Mouse (Mus musculus) E14TG2a.4 (cell line): ENCODE data around the gene Cadm1.
A peak's percentile ranks its signal among the peaks of the same experiment; 100 is the strongest.

ENCODE experiments used
- H3K27me3 ChIP-seq: 2 replicates; pipeline ENCODE4 v1.6.1; 2014; ENCODE audit warnings: low read length, control low read depth; ENCODE audit not compliant: insufficient read depth
- H3K36me3 ChIP-seq: 2 replicates; pipeline ENCODE4 v1.6.1; 2014; ENCODE audit warnings: low read length, control low read depth; ENCODE audit not compliant: insufficient read depth
- H3K4me1 ChIP-seq: replicated peaks from 2 replicates; pipeline ENCODE4 v1.6.1; 2014; ENCODE audit warnings: low read depth, low read length, control low read depth
- H3K4me3 ChIP-seq: replicated peaks from 2 replicates; pipeline ENCODE4 v1.5.1; 2014; ENCODE audit warnings: mild to moderate bottlenecking, low read length
- H3K9me3 ChIP-seq: 2 replicates; pipeline ENCODE4 v1.6.1; 2014; ENCODE audit warnings: low read length, control low read depth
- CTCF ChIP-seq: conservative IDR thresholded peaks from 2 replicates; pipeline ENCODE4 v1.5.1; 2014; ENCODE audit warnings: low read length
- NANOG ChIP-seq: IDR thresholded peaks from 2 replicates; pipeline ENCODE4 v1.6.1; 2014; ENCODE audit warnings: borderline replicate concordance, low read length, mixed read lengths
- POU5F1 ChIP-seq: IDR thresholded peaks from 2 replicates; pipeline ENCODE4 v1.6.1; 2014; ENCODE audit warnings: low read length, borderline replicate concordance

The Cadm1 gene

GRCm38 (mm10) chr9:47529602-47530450 lies at the start of gene Cadm1:
Gene Cadm1, plus strand, starts transcription at chr9:47530173.
- Histone ChIP-seq H3K27me3 (peaks cover 29% of the 10 kb centered on the region), H3K4me1 (peaks cover 32% of the 10 kb centered on the region), H3K4me3 (peak within 1 kb of the TSS; percentile 92), H3K36me3 (peaks cover under 1% of the 10 kb centered on the region; the same call in 1 of the 2 replicates), H3K9me3 (no peaks in the 10 kb centered on the region)
- TF ChIP-seq CTCF = peak; percentile 42
- no peak for TF ChIP-seq NANOG

GRCm38 (mm10) chr9:47484506-47484905 lies 45.5 kb upstream of the Cadm1 start:
- TF ChIP-seq CTCF (no peak), POU5F1 (no peak), NANOG (no peak)
- H3K27me3 ChIP-seq = peaks cover 5% of the 10 kb centered on the region
- peaks cover 3% of the 10 kb centered on the region; the same call in 1 of the 2 replicates for H3K9me3 ChIP-seq
- H3K4me1 ChIP-seq = no peaks in the 10 kb centered on the region
- H3K36me3 ChIP-seq = no peaks in the 10 kb centered on the region
- no peak overlapping the region for H3K4me3 ChIP-seq

GRCm38 (mm10) chr9:47485186-47485585 lies 44.8 kb upstream of the Cadm1 start:
- H3K36me3 ChIP-seq = no peaks in the 10 kb centered on the region
- no peak overlapping the region for H3K4me3 ChIP-seq
- H3K4me1 ChIP-seq = no peaks in the 10 kb centered on the region
- peaks cover 3% of the 10 kb centered on the region for H3K27me3 ChIP-seq
- no peak for TF ChIP-seq POU5F1
- peaks cover 3% of the 10 kb centered on the region; the same call in 1 of the 2 replicates for H3K9me3 ChIP-seq

GRCm38 (mm10) chr9:47499761-47500160 lies 30.2 kb upstream of the Cadm1 start:
- peaks cover 3% of the 10 kb centered on the region; the same call in 1 of the 2 replicates for H3K4me1 ChIP-seq
- peaks cover 1% of the 10 kb centered on the region for H3K9me3 ChIP-seq
- no peaks in the 10 kb centered on the region for H3K36me3 ChIP-seq
- TF ChIP-seq POU5F1 (no peak), NANOG (no peak), CTCF (no peak)
- peaks cover 12% of the 10 kb centered on the region for H3K27me3 ChIP-seq
- H3K4me3 ChIP-seq = no peak overlapping the region

GRCm38 (mm10) chr9:47505956-47506355 lies 24.0 kb upstream of the Cadm1 start:
- H3K36me3 ChIP-seq = no peaks in the 10 kb centered on the region
- no peaks in the 10 kb centered on the region for H3K9me3 ChIP-seq
- H3K4me3 ChIP-seq = no peak overlapping the region
- TF ChIP-seq NANOG = no peak
- TF ChIP-seq POU5F1 = no peak
- TF ChIP-seq CTCF = no peak
- 0 out of 2 replicates have a peak, but pooled peaks cover 4% of the 10 kb centered on the region for H3K4me1 ChIP-seq
- peaks cover 12% of the 10 kb centered on the region for H3K27me3 ChIP-seq

GRCm38 (mm10) chr9:47506876-47507275 lies 23.1 kb upstream of the Cadm1 start:
- H3K4me1 ChIP-seq = 0 out of 2 replicates have a peak, but pooled peaks cover 4% of the 10 kb centered on the region
- H3K36me3 ChIP-seq = no peaks in the 10 kb centered on the region
- H3K9me3 ChIP-seq = peaks cover 2% of the 10 kb centered on the region; the same call in 1 of the 2 replicates
- TF ChIP-seq POU5F1 (no peak), NANOG (no peak), CTCF (no peak)
- no peak overlapping the region for H3K4me3 ChIP-seq
- H3K27me3 ChIP-seq = peaks cover 9% of the 10 kb centered on the region

- Histone ChIP-seq H3K36me3 (no peaks in the 10 kb centered on the region), H3K4me3 (no peak overlapping the region), H3K27me3 (peaks cover 9% of the 10 kb centered on the region), H3K9me3 (peaks cover 6% of the 10 kb centered on the region; the same call in 1 of the 2 replicates), H3K4me1 (peaks cover 11% of the 10 kb centered on the region)
- TF ChIP-seq NANOG = no peak
- no peak for TF ChIP-seq POU5F1
- TF ChIP-seq CTCF = no peak
These were observed 21.9 kb upstream of the Cadm1 start for GRCm38 (mm10) chr9:47508109-47508508.

- Histone ChIP-seq H3K4me3 (no peak overlapping the region), H3K27me3 (no peaks in the 10 kb centered on the region), H3K36me3 (no peaks in the 10 kb centered on the region), H3K4me1 (peaks cover 41% of the 10 kb centered on the region), H3K9me3 (peaks cover 6% of the 10 kb centered on the region; the same call in 1 of the 2 replicates)
- no peak for TF ChIP-seq NANOG
- no peak for TF ChIP-seq POU5F1
- TF ChIP-seq CTCF = no peak
These were observed 17.5 kb upstream of the Cadm1 start for GRCm38 (mm10) chr9:47512521-47512920.
